In genomic region chr1:156702151-156702550, GRCm38 (mm10) we compare ENCODE assay signal across 24 mouse cellular contexts. TPM values are rescaled to one million over a fixed set of nuclear protein-coding genes. Genes with fewer than 3 reads are reported as not detected.
"Had no signal": no experiment of that assay in that cellular context is flagged by ENCODE, and none has a peak within 500 bp of the region (broad histone marks: within the 10 kb centered on the region; RNA-seq: fewer than 3 reads in every experiment).

No protein-coding gene starts in this region.

- H3K4me1 ChIP-seq: embryonic facial prominence, embryonic 10.5 days; embryonic facial prominence, embryonic 12.5 days; embryonic facial prominence, embryonic 13.5 days; embryonic facial prominence, embryonic 15.5 days; forebrain, embryonic 12.5 days; forebrain, embryonic 15.5 days; heart, embryonic 10.5 days; heart, embryonic 12.5 days had no signal

- H3K27me3 ChIP-seq: embryonic facial prominence, embryonic 12.5 days; embryonic facial prominence, embryonic 13.5 days; embryonic facial prominence, embryonic 15.5 days; forebrain, embryonic 12.5 days; forebrain, embryonic 13.5 days; forebrain, embryonic 15.5 days; heart, embryonic 12.5 days had no signal

- DNase-seq: cerebellum, adult 9-11 months; cerebellum, postnatal 10 days; cerebellum, postnatal 14 days; cerebellum, postnatal 25 days; cerebellum, postnatal 36 days; embryo, embryonic 11 days; forebrain, postnatal 0 days; gastrocnemius, adult 2 months; gastrocnemius, postnatal 14 days; gastrocnemius, postnatal 25 days; gastrocnemius, postnatal 36 days; heart, adult 2 months had no signal

- H3K4me2 ChIP-seq: embryonic facial prominence, embryonic 12.5 days; embryonic facial prominence, embryonic 13.5 days; embryonic facial prominence, embryonic 15.5 days; forebrain, embryonic 12.5 days; forebrain, embryonic 13.5 days; forebrain, embryonic 15.5 days; heart, embryonic 11.5 days; heart, embryonic 12.5 days had no signal

- H3K9ac ChIP-seq: embryonic facial prominence, embryonic 12.5 days; embryonic facial prominence, embryonic 13.5 days; embryonic facial prominence, embryonic 15.5 days; forebrain, embryonic 12.5 days; forebrain, embryonic 13.5 days; forebrain, embryonic 15.5 days; forebrain, postnatal 0 days; heart, embryonic 12.5 days had no signal

- H3K27ac ChIP-seq: embryonic facial prominence, embryonic 10.5 days; embryonic facial prominence, embryonic 12.5 days; embryonic facial prominence, embryonic 13.5 days; embryonic facial prominence, embryonic 15.5 days; forebrain, embryonic 10.5 days; forebrain, embryonic 12.5 days; forebrain, embryonic 13.5 days; forebrain, embryonic 15.5 days; gastrocnemius, adult 2 months; heart, adult 2 months; heart, embryonic 10.5 days had no signal

- H3K4me3 ChIP-seq: embryonic facial prominence, embryonic 10.5 days; embryonic facial prominence, embryonic 12.5 days; embryonic facial prominence, embryonic 13.5 days; embryonic facial prominence, embryonic 15.5 days; erythroblast, embryonic 14.5 days; forebrain, embryonic 10.5 days; forebrain, embryonic 12.5 days; forebrain, embryonic 13.5 days; forebrain, embryonic 15.5 days; gastrocnemius, adult 2 months; heart, adult 2 months; heart, embryonic 10.5 days; heart, embryonic 12.5 days had no signal

- H3K9me3 ChIP-seq: embryonic facial prominence, embryonic 10.5 days; embryonic facial prominence, embryonic 12.5 days; embryonic facial prominence, embryonic 13.5 days; embryonic facial prominence, embryonic 15.5 days; forebrain, embryonic 10.5 days; forebrain, embryonic 12.5 days; forebrain, embryonic 13.5 days; forebrain, embryonic 15.5 days; heart, embryonic 10.5 days; heart, embryonic 12.5 days had no signal

RNA-seq across cellular contexts. Expression of gene Tor3a, which starts 28.0 kb away (rescaled TPM):
- polyA plus RNA-seq: erythroblast, embryonic 14.5 days had no signal
